Mouse (Mus musculus) erythroblast, embryonic 14.5 days (primary cell): ENCODE results near the gene Pam16.

Experiments used
- GATA1 ChIP-seq: IDR thresholded peaks from 2 replicates; pipeline ENCODE4 v1.6.1; 2012; ENCODE audit warnings: low read length, inconsistent platforms, mixed read lengths
- TAL1 ChIP-seq: IDR thresholded peaks from 3 replicates; pipeline ENCODE4 v1.6.1; 2012; ENCODE audit warnings: low read length, inconsistent platforms, mixed read lengths

GRCm38 (mm10) chr16:4667190-4667808, 42.5 kb upstream of the Pam16 start:
- TF ChIP-seq GATA1 (no peak), TAL1 (no peak)
